8 mouse cellular contexts compared by ENCODE assay signal in genomic region chr2:71546640-71547071, GRCm38 (mm10). TPM values are rescaled to one million over a fixed set of nuclear protein-coding genes. Genes with fewer than 3 reads are reported as not detected.
DNase-seq lines count a peak whose midpoint lies in the region; ATAC-seq and TF ChIP-seq lines count a peak whose summit lies in the region.

TSS of gene Dlx2 (minus strand) at chr2:71546754.

- H3K9ac ChIP-seq in heart, embryonic 13.5 days = peak within 1 kb of the TSS; percentile 54
- H3K9ac ChIP-seq in forebrain, embryonic 14.5 days (ENCODE audit: low read length) = peak within 1 kb of the TSS; percentile 84
- peak within 1 kb of the TSS; percentile 38 for H3K9ac ChIP-seq in limb, embryonic 14.5 days (ENCODE audit: low read depth, low read length, severe bottlenecking)

- H3K4me3 ChIP-seq in heart, embryonic 13.5 days = peak within 1 kb of the TSS; percentile 62
- H3K4me3 ChIP-seq in forebrain, embryonic 14.5 days (ENCODE audit: low read depth, low read length) = peak within 1 kb of the TSS; percentile 66
- H3K4me3 ChIP-seq in limb, embryonic 14.5 days (replicated peaks; ENCODE audit: low read length) = peak within 1 kb of the TSS; percentile 47

- ATAC-seq in heart, embryonic 13.5 days (ENCODE audit: extremely low read depth, insufficient number of reproducible peaks, low FRiP score, low TSS enrichment) = 0 out of 2 replicates have a peak, but pooled peaks have one; percentile 9
- peak; percentile 82 for ATAC-seq in forebrain, embryonic 14.5 days
- peak; percentile 63; the same call in 1 of the 2 replicates for ATAC-seq in limb, embryonic 14.5 days (ENCODE audit: low FRiP score, low read depth)
- ATAC-seq in inflammation-experienced regulatory T-cells, adult 6 months = no peak

- under 1% methylated on average over 36 of the region's 37 CpGs for WGBS in heart, embryonic 13.5 days
- WGBS in forebrain, embryonic 14.5 days = under 1% methylated on average over 37 of the region's 37 CpGs
- under 1% methylated on average over 37 of the region's 37 CpGs for WGBS in limb, embryonic 14.5 days

- peak within 1 kb of the TSS; percentile 98 for H3K4me2 ChIP-seq in heart, embryonic 13.5 days
- peak within 1 kb of the TSS; percentile 90 for H3K4me2 ChIP-seq in forebrain, embryonic 14.5 days (ENCODE audit: low read length)
- H3K4me2 ChIP-seq in limb, embryonic 14.5 days (replicated peaks; ENCODE audit: low read depth, low read length, severe bottlenecking) = peak within 1 kb of the TSS; percentile 98

- no peaks in the 10 kb centered on the region for H3K9me3 ChIP-seq in heart, embryonic 13.5 days
- no peaks in the 10 kb centered on the region for H3K9me3 ChIP-seq in forebrain, embryonic 14.5 days (replicated peaks; ENCODE audit: control insufficient read depth, low read length)
- H3K9me3 ChIP-seq in limb, embryonic 14.5 days (ENCODE audit: control insufficient read depth, low read length) = no peaks in the 10 kb centered on the region

- intact Hi-C loops in heart, postnatal 14 days (cut with DNase I) = loop anchor here (5.0 to 10.0 kb wide), 6 partner anchors 94 to 389 kb away; partner anchors contain the start of genes Hat1, Metap1d and Slc25a12

- no peaks in the 10 kb centered on the region for H3K36me3 ChIP-seq in heart, embryonic 13.5 days
- peaks cover 5% of the 10 kb centered on the region; the same call in 1 of the 2 replicates for H3K36me3 ChIP-seq in forebrain, embryonic 14.5 days (ENCODE audit: control insufficient read depth, insufficient read depth, low read length)
- H3K36me3 ChIP-seq in limb, embryonic 14.5 days (ENCODE audit: control insufficient read depth, insufficient read depth, low read length) = no peaks in the 10 kb centered on the region

- peaks cover 39% of the 10 kb centered on the region for H3K4me1 ChIP-seq in heart, embryonic 13.5 days
- peaks cover 9% of the 10 kb centered on the region for H3K4me1 ChIP-seq in forebrain, embryonic 14.5 days (ENCODE audit: control insufficient read depth, insufficient read depth, low read length)
- H3K4me1 ChIP-seq in limb, embryonic 14.5 days (ENCODE audit: control insufficient read depth, insufficient read depth, low read length) = peaks cover 18% of the 10 kb centered on the region

- DNase-seq in heart, postnatal 14 days = no peak
- DNase-seq in MN1 (ENCODE audit: low spot score) = peak; percentile 73
- peak; percentile 90 for DNase-seq in forebrain, embryonic 14.5 days (ENCODE audit: low spot score)
- no peak for DNase-seq in limb, embryonic 14.5 days (ENCODE audit: low spot score)
- DNase-seq in retina, postnatal 1 day = peak; percentile 93
- DNase-seq in spleen, adult 12 weeks (ENCODE audit: low spot score) = no peak

- H3K27me3 ChIP-seq in heart, embryonic 13.5 days (replicated peaks) = peaks cover 94% of the 10 kb centered on the region
- H3K27me3 ChIP-seq in forebrain, embryonic 14.5 days (replicated peaks; ENCODE audit: control insufficient read depth, insufficient read depth, low read length) = peaks cover 39% of the 10 kb centered on the region
- H3K27me3 ChIP-seq in limb, embryonic 14.5 days (ENCODE audit: control insufficient read depth, insufficient read depth, low read length) = peaks cover 78% of the 10 kb centered on the region

- no peak within 1 kb of the TSS for H3K27ac ChIP-seq in heart, embryonic 13.5 days (replicated peaks)
- H3K27ac ChIP-seq in forebrain, embryonic 14.5 days (ENCODE audit: low read depth, low read length) = peak within 1 kb of the TSS; percentile 95
- H3K27ac ChIP-seq in limb, embryonic 14.5 days (replicated peaks; ENCODE audit: low read depth, low read length) = no peak within 1 kb of the TSS

- no peak for TF ChIP-seq POLR2A in limb, embryonic 14.5 days (IDR thresholded peaks at IDR 0.05; ENCODE audit: borderline replicate concordance, extremely low read depth, insufficient read depth, insufficient read length)

RNA-seq across cellular contexts. Expression of gene Dlx2, which starts in this region (rescaled TPM):
- 0.09 and 0.33 TPM in 2 replicates for polyA plus RNA-seq in heart, embryonic 13.5 days (2015; fragmentation: Nextera tagmentation; extraction: Ambion mirVana)
- not detected for total RNA-seq in heart, postnatal 14 days (2021)
- polyA plus RNA-seq in forebrain, embryonic 14.5 days (2014; fragmentation: Nextera tagmentation; extraction: Ambion mirVana) = 44.8 and 51.2 TPM in 2 replicates
- 3.6 and 3.9 TPM in 2 replicates for polyA plus RNA-seq in limb, embryonic 14.5 days (2012; rRNA removed)
- 3.1 and 4.6 TPM in 2 replicates for polyA plus RNA-seq in limb, embryonic 14.5 days (2014; fragmentation: Nextera tagmentation; extraction: Ambion mirVana)
- polyA plus RNA-seq in inflammation-experienced regulatory T-cells, adult 6 months (2017; shearing (Covaris generic)) = not detected

Comparison
In these comparisons a context has a peak if more than half of its experiments do, and no peak if none do; other contexts are left out.
1. Peak in ATAC-seq, H3K4me3 ChIP-seq, H3K9ac ChIP-seq and H3K4me2 ChIP-seq in heart, embryonic 13.5 days; RNA of the gene not detected or under 1 TPM.
2. DNase-seq: peak in MN1 (single experiment), forebrain, embryonic 14.5 days (single experiment) and retina, postnatal 1 day (single experiment); none in heart, postnatal 14 days (0 of 2), limb, embryonic 14.5 days (single experiment) and spleen, adult 12 weeks (single experiment).
3. Peak in every context shown above with its lines, with median percentiles within 50 percentile points of each other: H3K4me2 ChIP-seq, H3K4me3 ChIP-seq and H3K9ac ChIP-seq.